Mouse (Mus musculus) MEL (cell line): ENCODE measurements around the gene Slc25a23. TPM values are rescaled to one million over a fixed set of nuclear protein-coding genes. Genes with fewer than 3 reads are reported as not detected.

Source experiments
- DNase-seq: peaks from one replicate; pipeline ENCODE4 v3.0.0; 2011; ENCODE audit warnings: low read depth, low spot score
- H3K27ac ChIP-seq: 2 replicates; pipeline ENCODE4 v1.5.1; 2012; ENCODE audit warnings: low read depth, mild to moderate bottlenecking, control low read depth, low read length, moderate library complexity; ENCODE audit not compliant: control insufficient read depth
- H3K27me3 ChIP-seq, 2 experiments: fragments of 150-350 bp in 1 of 2; sonication (generic) in 1 of 2; 2 replicates each; pipeline ENCODE4 v1.6.1; 2012; ENCODE audit warnings: low read length in 2 of 2, mild to moderate bottlenecking in 2 of 2, improper control_type of control experiment in 1 of 2, moderate library complexity in 1 of 2; ENCODE audit not compliant: insufficient read depth in 2 of 2, control insufficient read depth in 1 of 2
- H3K36me3 ChIP-seq, 2 experiments: 2 replicates each; pipeline ENCODE4 v1.6.1; 2012 to 2014; ENCODE audit warnings: low read length in 2 of 2, improper control_type of control experiment in 1 of 2, inconsistent platforms in 1 of 2, mild to moderate bottlenecking in 1 of 2; ENCODE audit not compliant: insufficient read depth in 2 of 2, control insufficient read depth in 1 of 2
- H3K4me1 ChIP-seq, 2 experiments: fragments of 150-350 bp in 1 of 2; sonication (generic) in 1 of 2; 2 replicates each; pipeline ENCODE4 v1.6.1; 2012; ENCODE audit warnings: low read length in 2 of 2, improper control_type of control experiment in 1 of 2, mild to moderate bottlenecking in 1 of 2; ENCODE audit not compliant: insufficient read depth in 2 of 2, control insufficient read depth in 1 of 2
- H3K4me3 ChIP-seq, 2 experiments: fragments of 150-350 bp in 1 of 2; sonication (generic) in 1 of 2; 2 replicates each; pipeline ENCODE4 v1.5.1; 2012; ENCODE audit warnings: low read depth in 2 of 2, low read length in 2 of 2, mild to moderate bottlenecking in 2 of 2, moderate library complexity in 2 of 2, control low read depth in 1 of 2, improper control_type of control experiment in 1 of 2; ENCODE audit not compliant: control insufficient read depth in 1 of 2, insufficient read depth in 1 of 2
- H3K79me2 ChIP-seq: 2 replicates; pipeline ENCODE4 v1.6.1; 2012; ENCODE audit warnings: mild to moderate bottlenecking, low read length, moderate library complexity; ENCODE audit not compliant: control insufficient read depth, poor library complexity, insufficient read depth
- H3K9ac ChIP-seq: 2 replicates; pipeline ENCODE4 v1.6.1; 2012; ENCODE audit warnings: low read depth, mild to moderate bottlenecking, control low read depth, low read length, moderate library complexity; ENCODE audit not compliant: control insufficient read depth, poor library complexity, severe bottlenecking
- H3K9me3 ChIP-seq: fragments of 150-350 bp; sonication (generic); replicated peaks from 2 replicates; pipeline ENCODE4 v1.6.1; 2012; ENCODE audit warnings: mild to moderate bottlenecking, low read length, improper control_type of control experiment, moderate library complexity; ENCODE audit not compliant: insufficient read depth
- CHD1 ChIP-seq: IDR thresholded peaks from 2 replicates; pipeline ENCODE4 v1.6.1; 2012; ENCODE audit warnings: low read depth, mild to moderate bottlenecking, inconsistent platforms, low read length, improper control_type of control experiment
- CTCF ChIP-seq, 3 experiments: IDR thresholded peaks in 2 of 3; conservative IDR thresholded peaks in 1 of 3; 2 replicates each; pipeline ENCODE4 v1.5.1; 2011 to 2012; ENCODE audit warnings: low read length in 3 of 3, low read depth in 2 of 3, mild to moderate bottlenecking in 2 of 3, improper control_type of control experiment in 1 of 3, inconsistent platforms in 1 of 3, mixed read lengths in 1 of 3, moderate library complexity in 1 of 3; ENCODE audit not compliant: control insufficient read depth in 1 of 3, insufficient read depth in 1 of 3, poor library complexity in 1 of 3, severe bottlenecking in 1 of 3
- E2F4 ChIP-seq: IDR thresholded peaks from 2 replicates; pipeline ENCODE4 v1.6.1; 2011; ENCODE audit warnings: low read depth, low read length, improper control_type of control experiment, borderline replicate concordance
- ELF1 ChIP-seq: IDR thresholded peaks from 2 replicates; pipeline ENCODE4 v1.6.1; 2014; ENCODE audit warnings: low read depth, mild to moderate bottlenecking, inconsistent platforms, low read length, improper control_type of control experiment, moderate library complexity
- EP300 ChIP-seq, 2 experiments: IDR thresholded peaks; 2 replicates each; pipeline ENCODE4 v1.6.1; 2011; ENCODE audit warnings: improper control_type of control experiment in 2 of 2, low read length in 2 of 2, low read depth in 1 of 2, mild to moderate bottlenecking in 1 of 2
- ETS1 ChIP-seq: IDR thresholded peaks from 2 replicates; pipeline ENCODE4 v1.6.1; 2012; ENCODE audit warnings: low read depth, mild to moderate bottlenecking, inconsistent platforms, low read length, improper control_type of control experiment, moderate library complexity
- GABPA ChIP-seq: IDR thresholded peaks from 2 replicates; pipeline ENCODE4 v1.6.1; 2012; ENCODE audit warnings: low read depth, mild to moderate bottlenecking, inconsistent platforms, low read length, improper control_type of control experiment, moderate library complexity
- GATA1 ChIP-seq: IDR thresholded peaks from 2 replicates; pipeline ENCODE4 v1.6.1; 2011; ENCODE audit warnings: low read depth, low read length, improper control_type of control experiment
- HCFC1 ChIP-seq: IDR thresholded peaks from 2 replicates; pipeline ENCODE4 v1.6.1; 2012; ENCODE audit warnings: low read depth, mild to moderate bottlenecking, inconsistent platforms, low read length, improper control_type of control experiment, moderate library complexity
- MAX ChIP-seq: IDR thresholded peaks from 2 replicates; pipeline ENCODE4 v1.6.1; 2011; ENCODE audit warnings: low read length, improper control_type of control experiment
- MYB ChIP-seq: IDR thresholded peaks from 2 replicates; pipeline ENCODE4 v1.6.1; 2011; ENCODE audit warnings: mild to moderate bottlenecking, low read depth, low read length, improper control_type of control experiment
- MYC ChIP-seq: IDR thresholded peaks from 2 replicates; pipeline ENCODE4 v1.6.1; 2011; ENCODE audit warnings: low read depth, mild to moderate bottlenecking, low read length, improper control_type of control experiment, moderate library complexity
- NELFE ChIP-seq: IDR thresholded peaks from 2 replicates; pipeline ENCODE4 v1.6.1; 2011; ENCODE audit warnings: low read depth, low read length, improper control_type of control experiment
- NRF1 ChIP-seq: IDR thresholded peaks from 2 replicates; pipeline ENCODE4 v1.6.1; 2014; ENCODE audit warnings: low read depth, mild to moderate bottlenecking, inconsistent platforms, low read length, improper control_type of control experiment, moderate library complexity; ENCODE audit not compliant: poor library complexity, insufficient read depth, severe bottlenecking
- POLR2A ChIP-seq, 2 experiments: IDR thresholded peaks; 2 replicates each; pipeline ENCODE4 v1.6.1; 2011 to 2012; ENCODE audit warnings: low read length in 2 of 2, mild to moderate bottlenecking in 2 of 2, control low read depth in 1 of 2, improper control_type of control experiment in 1 of 2, low read depth in 1 of 2, moderate library complexity in 1 of 2; ENCODE audit not compliant: control insufficient read depth in 1 of 2, insufficient read depth in 1 of 2, poor library complexity in 1 of 2
- POLR2AphosphoS2 ChIP-seq: IDR thresholded peaks from 2 replicates; pipeline ENCODE4 v1.6.1; 2011; ENCODE audit warnings: low read length, improper control_type of control experiment
- RAD21 ChIP-seq: IDR thresholded peaks from 2 replicates; pipeline ENCODE4 v1.6.1; 2011; ENCODE audit warnings: mild to moderate bottlenecking, low read depth, low read length, improper control_type of control experiment
- RCOR1 ChIP-seq: IDR thresholded peaks from 2 replicates; pipeline ENCODE4 v1.6.1; 2012; ENCODE audit warnings: low read depth, mild to moderate bottlenecking, inconsistent platforms, low read length, improper control_type of control experiment
- SMC3 ChIP-seq: IDR thresholded peaks from 2 replicates; pipeline ENCODE4 v1.6.1; 2011; ENCODE audit warnings: low read depth, low read length, improper control_type of control experiment
- UBTF ChIP-seq: IDR thresholded peaks from 2 replicates; pipeline ENCODE4 v1.6.1; 2012; ENCODE audit warnings: low read depth, mild to moderate bottlenecking, inconsistent platforms, low read length, improper control_type of control experiment, moderate library complexity, borderline replicate concordance; ENCODE audit not compliant: insufficient read depth
- USF2 ChIP-seq, 2 experiments: IDR thresholded peaks; 2 replicates each; pipeline ENCODE4 v1.6.1; 2011 to 2012; ENCODE audit warnings: improper control_type of control experiment in 2 of 2, low read length in 2 of 2, borderline replicate concordance in 1 of 2, inconsistent platforms in 1 of 2, low read depth in 1 of 2, mild to moderate bottlenecking in 1 of 2; ENCODE audit not compliant: insufficient read depth in 1 of 2
- ZC3H11A ChIP-seq: IDR thresholded peaks from 2 replicates; pipeline ENCODE4 v1.6.1; 2012; ENCODE audit warnings: low read depth, mild to moderate bottlenecking, inconsistent platforms, low read length, improper control_type of control experiment
- ZKSCAN1 ChIP-seq: IDR thresholded peaks from 2 replicates; pipeline ENCODE4 v1.6.1; 2012; ENCODE audit warnings: low read depth, mild to moderate bottlenecking, inconsistent platforms, low read length, improper control_type of control experiment, moderate library complexity
- ZMIZ1 ChIP-seq: IDR thresholded peaks from 2 replicates; pipeline ENCODE4 v1.6.1; 2012; ENCODE audit warnings: low read depth, mild to moderate bottlenecking, inconsistent platforms, low read length, improper control_type of control experiment, moderate library complexity
- ZNF384 ChIP-seq: IDR thresholded peaks from 2 replicates; pipeline ENCODE4 v1.6.1; 2012; ENCODE audit warnings: low read depth, mild to moderate bottlenecking, inconsistent platforms, low read length, improper control_type of control experiment
- polyA plus RNA-seq, 2 experiments: library from polyadenylated mRNA; stranded (reverse) in 1 of 2; unstranded in 1 of 2; fragments of >175 nt in 1 of 2; fragments of >200 nt in 1 of 2; gene quantifications; 2 replicates each; pipeline versions ENCODE4 v1.2.1 to v1.2.4; 2012; ENCODE audit warnings: low replicate concordance in 2 of 2, low read depth in 1 of 2; ENCODE audit not compliant: insufficient read length in 2 of 2, insufficient read depth in 1 of 2, missing spikeins in 1 of 2
- total RNA-seq: library from RNA; depleted of rRNA; stranded (reverse); fragments of 300-350 nt; gene quantifications from 2 replicates; pipeline ENCODE4 v1.2.3, GENCODE M21; 2012

Gene Slc25a23
- total and polyA plus RNA-seq, 3 experiments: 4.9 to 60.8 TPM; not detected in 1

DNA sequence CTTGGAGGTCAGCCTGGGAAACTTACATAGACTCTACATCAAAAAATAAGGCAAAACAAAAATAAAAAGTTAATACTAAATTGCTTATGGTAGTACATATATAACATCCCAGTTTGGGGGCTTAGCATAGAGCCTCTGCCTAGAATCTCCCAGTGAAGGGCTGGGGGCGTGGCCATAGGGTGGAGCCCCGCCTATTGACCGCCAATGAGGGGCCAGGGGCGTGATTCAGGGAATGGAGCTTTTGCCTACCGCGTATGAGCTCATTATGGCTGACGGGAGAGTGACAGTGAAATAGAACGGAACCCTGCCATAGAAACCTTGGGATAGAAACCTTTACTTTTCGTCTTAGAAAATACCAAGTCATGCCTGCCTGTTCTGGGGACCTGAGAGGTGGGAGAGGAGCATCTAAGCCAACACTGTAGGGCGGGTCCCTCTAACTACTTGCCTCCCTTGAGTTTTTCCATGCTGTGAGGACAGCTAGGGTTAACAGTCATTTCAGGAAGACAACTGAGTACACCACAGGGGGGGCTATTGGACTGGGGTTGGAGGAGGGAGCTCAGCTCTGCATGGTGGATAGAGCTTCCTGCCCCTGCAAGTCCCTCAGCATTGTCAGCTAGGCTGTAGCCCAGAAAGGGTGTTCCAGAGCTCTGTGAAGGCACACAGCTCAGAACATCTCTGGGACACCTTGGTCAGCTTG, 40.1 kb upstream of the Slc25a23 start:
- Histone ChIP-seq H3K27ac (no peak overlapping the region), H3K27me3 (no peaks in the 10 kb centered on the region), H3K9me3 (no peaks in the 10 kb centered on the region), H3K9ac (no peak overlapping the region), H3K4me3 (no peak overlapping the region), H3K36me3 (peaks cover 0 to 5% of the 10 kb centered on the region in 2 experiments; a peak in 2 of 4 replicates), H3K79me2 (no peaks in the 10 kb centered on the region), H3K4me1 (peaks cover 0 to 7% of the 10 kb centered on the region in 2 experiments; a peak in 2 of 4 replicates)
- DNase-seq: no peak
- TF ChIP-seq MYC (no peak), RAD21 (peak; percentile 19), SMC3 (peak; percentile 22; the same call in 1 of the 2 replicates), GABPA (no peak), NRF1 (no peak), CTCF (IDR thresholded peaks at IDR 0.05 in 2 of 3, conservative IDR thresholded peaks at IDR 0.05 in 1 of 3; ENCODE audit: control insufficient read depth in 1 of 3, insufficient read depth in 1 of 3, low read depth in 2 of 3, low read length in 3 of 3, poor library complexity in 1 of 3, severe bottlenecking in 1 of 3) (peak in 1 of 3 experiments; percentile 16; a peak in 2 of 6 replicates)

DNA sequence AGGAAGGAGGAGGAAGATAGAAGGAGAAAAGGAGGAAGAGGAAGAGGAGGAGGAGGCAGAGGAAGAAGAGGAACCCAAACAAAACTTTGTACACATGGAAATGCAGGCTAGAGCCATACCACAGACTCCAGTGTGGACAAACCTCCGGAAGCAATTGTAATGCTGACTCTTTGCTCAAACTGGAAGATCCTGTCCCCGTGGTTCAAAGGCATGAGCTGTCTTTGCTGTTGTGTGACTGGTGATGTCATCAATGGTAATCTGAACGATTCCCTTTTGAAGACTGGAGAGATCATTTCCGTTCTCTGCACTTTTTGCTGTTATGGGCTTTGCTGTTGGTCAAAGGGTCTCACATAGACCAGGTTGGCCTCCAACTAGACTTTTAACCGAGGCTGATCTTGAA, 38.7 kb upstream of the Slc25a23 start:
- no peaks in the 10 kb centered on the region for H3K79me2 ChIP-seq
- no peak for TF ChIP-seq MAX
- no peaks in the 10 kb centered on the region for H3K27me3 ChIP-seq
- no peak overlapping the region for H3K9ac ChIP-seq
- H3K4me3 ChIP-seq: no peak overlapping the region
- no peak for DNase-seq
- H3K9me3 ChIP-seq: no peaks in the 10 kb centered on the region
- H3K36me3 ChIP-seq: no peaks in the 10 kb centered on the region
- no peak overlapping the region for H3K27ac ChIP-seq
- peaks cover 0 to 4% of the 10 kb centered on the region in 2 experiments; a peak in 1 of 4 replicates for H3K4me1 ChIP-seq

DNA sequence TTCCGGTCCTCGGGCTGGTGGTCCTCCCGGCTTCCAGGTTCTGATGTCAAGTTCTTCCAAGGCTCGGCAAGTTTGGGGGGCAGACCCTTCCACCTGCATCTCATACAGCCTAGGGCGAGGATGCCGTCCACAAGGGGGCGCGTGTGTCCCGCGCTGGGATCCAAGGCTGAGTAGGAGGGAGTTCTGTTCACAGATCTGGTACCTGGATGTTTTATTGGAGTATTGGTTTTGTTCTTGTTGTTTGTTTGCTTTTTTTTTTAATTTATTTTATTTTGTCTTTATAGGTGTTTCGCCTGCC, 36.9 kb upstream of the Slc25a23 start:
- H3K4me1 ChIP-seq: peaks cover 0 to 4% of the 10 kb centered on the region in 2 experiments; a peak in 1 of 4 replicates
- no peak overlapping the region for H3K27ac ChIP-seq
- no peaks in the 10 kb centered on the region for H3K9me3 ChIP-seq
- no peaks in the 10 kb centered on the region for H3K79me2 ChIP-seq
- H3K4me3 ChIP-seq: no peak overlapping the region
- no peak overlapping the region for H3K9ac ChIP-seq
- no peaks in the 10 kb centered on the region for H3K27me3 ChIP-seq
- H3K36me3 ChIP-seq: no peaks in the 10 kb centered on the region
- DNase-seq: peak; percentile 82
- TF ChIP-seq GATA1 (no peak), CHD1 (no peak), EP300 (IDR thresholded peaks at IDR 0.05; ENCODE audit: low read depth in 1 of 2, low read length in 2 of 2) (no peak), ELF1 (no peak), MYB (no peak), ZMIZ1 (no peak), RAD21 (peak; percentile 98), E2F4 (no peak), UBTF (no peak), HCFC1 (no peak), CTCF (IDR thresholded peaks at IDR 0.05 in 2 of 3, conservative IDR thresholded peaks at IDR 0.05 in 1 of 3; ENCODE audit: control insufficient read depth in 1 of 3, insufficient read depth in 1 of 3, low read depth in 2 of 3, low read length in 3 of 3, poor library complexity in 1 of 3, severe bottlenecking in 1 of 3) (peak; percentile 86 to 98 (median 94)), ETS1 (no peak), ZC3H11A (peak; percentile 98), SMC3 (peak; percentile 99), NELFE (no peak), ZKSCAN1 (no peak), RCOR1 (no peak), GABPA (no peak), POLR2AphosphoS2 (no peak), USF2 (IDR thresholded peaks at IDR 0.05; ENCODE audit: borderline replicate concordance in 1 of 2, insufficient read depth in 1 of 2, low read depth in 1 of 2, low read length in 2 of 2) (no peak), POLR2A (IDR thresholded peaks at IDR 0.05; ENCODE audit: control insufficient read depth in 1 of 2, insufficient read depth in 1 of 2, low read depth in 1 of 2, low read length in 2 of 2, poor library complexity in 1 of 2) (no peak), ZNF384 (no peak; the same call in 1 of the 2 replicates)
